Mouse (Mus musculus) heart, embryonic 12.5 days (tissue): Measurements from ENCODE around the gene Tbxas1. TPM values are rescaled to one million over a fixed set of nuclear protein-coding genes. Genes with fewer than 3 reads are reported as not detected.

ENCODE experiments used
- ATAC-seq: fragments of 200-750 bp; cut with Nextera tagmentation; 2 replicates; pipeline ENCODE4 v1.8.0; 2017; ENCODE audit warnings: moderate TSS enrichment, moderate library complexity; ENCODE audit not compliant: insufficient number of reproducible peaks, low FRiP score
- H3K27ac ChIP-seq: fragments of 300-500 bp; sonication (generic); 2 replicates; pipeline ENCODE4 v1.5.1; 2016; ENCODE audit warnings: mild to moderate bottlenecking, moderate library complexity; ENCODE audit not compliant: poor library complexity, severe bottlenecking
- H3K27me3 ChIP-seq: fragments of 300-500 bp; sonication (generic); replicated peaks from 2 replicates; pipeline ENCODE4 v1.6.1; 2016; ENCODE audit warnings: mild to moderate bottlenecking, moderate library complexity
- H3K36me3 ChIP-seq: fragments of 300-500 bp; sonication (generic); 2 replicates; pipeline ENCODE4 v1.6.1; 2016; ENCODE audit warnings: mild to moderate bottlenecking, moderate library complexity
- H3K4me1 ChIP-seq: fragments of 300-500 bp; sonication (generic); replicated peaks from 2 replicates; pipeline ENCODE4 v1.6.1; 2016; ENCODE audit warnings: mild to moderate bottlenecking
- H3K4me2 ChIP-seq: fragments of 300-500 bp; sonication (generic); 2 replicates; pipeline ENCODE4 v1.6.1; 2016; ENCODE audit warnings: mild to moderate bottlenecking, moderate library complexity
- H3K4me3 ChIP-seq: fragments of 300-500 bp; sonication (generic); 2 replicates; pipeline ENCODE4 v1.5.1; 2016; ENCODE audit warnings: mild to moderate bottlenecking
- H3K9ac ChIP-seq: fragments of 300-500 bp; sonication (generic); 2 replicates; pipeline ENCODE4 v1.6.1; 2016; ENCODE audit warnings: mild to moderate bottlenecking, moderate library complexity
- H3K9me3 ChIP-seq: fragments of 300-500 bp; sonication (generic); replicated peaks from 2 replicates; pipeline ENCODE4 v1.6.1; 2016; ENCODE audit warnings: mild to moderate bottlenecking, moderate library complexity
- WGBS: fragments of 180-500 bp; shearing (Covaris S2); methylation state at CpG from one replicate; pipeline ENCODE4 v1.1.7; 2016; 5-methylcytosine and 5-hydroxymethylcytosine counted together
- polyA plus RNA-seq: library from polyadenylated mRNA; unstranded; fragments of >200 nt; fragmentation: Nextera tagmentation; extraction: Ambion mirVana; gene quantifications from 2 replicates; pipeline ENCODE4 v1.2.1, GENCODE M21; 2016

Tbxas1 gene
- polyA plus RNA-seq, result 3.4 and 4.0 TPM in 2 replicates

- peak within 1 kb of the TSS; percentile 87 for H3K9ac ChIP-seq
- peak within 1 kb of the TSS; percentile 67 for H3K4me3 ChIP-seq
- H3K4me1 ChIP-seq, result peaks cover 22% of the 10 kb centered on the region
- ATAC-seq, result peak; percentile 78
- no peaks in the 10 kb centered on the region for H3K27me3 ChIP-seq
- H3K4me2 ChIP-seq, result peak within 1 kb of the TSS; percentile 84
- WGBS, result 6% methylated on average over 67 of the region's 77 CpGs
- H3K27ac ChIP-seq, result peak within 1 kb of the TSS; percentile 75
- H3K36me3 ChIP-seq, result peaks cover 1% of the 10 kb centered on the region; the same call in 1 of the 2 replicates
- H3K9me3 ChIP-seq, result no peaks in the 10 kb centered on the region
Measured at GRCm38 (mm10) chr6:38875258-38876070, at the start of gene Tbxas1. Tbxas1 (plus strand) TSS chr6:38875404.

GRCm38 (mm10) chr6:38825886-38826285 is 49.3 kb upstream of the Tbxas1 start:
- no peak overlapping the region for H3K9ac ChIP-seq
- peaks cover 34% of the 10 kb centered on the region for H3K4me1 ChIP-seq
- no peaks in the 10 kb centered on the region for H3K27me3 ChIP-seq
- H3K36me3 ChIP-seq, result no peaks in the 10 kb centered on the region; the same call in 1 of the 2 replicates
- no peak overlapping the region for H3K4me2 ChIP-seq
- H3K27ac ChIP-seq, result no peak overlapping the region
- no peak overlapping the region for H3K4me3 ChIP-seq
- no peaks in the 10 kb centered on the region for H3K9me3 ChIP-seq
- ATAC-seq, result no peak

- Histone ChIP-seq H3K27ac (no peak overlapping the region), H3K27me3 (no peaks in the 10 kb centered on the region), H3K4me3 (no peak overlapping the region), H3K9me3 (no peaks in the 10 kb centered on the region), H3K9ac (no peak overlapping the region), H3K4me2 (no peak overlapping the region), H3K36me3 (no peaks in the 10 kb centered on the region; the same call in 1 of the 2 replicates), H3K4me1 (peaks cover 31% of the 10 kb centered on the region)
- no peak for ATAC-seq
- 60% methylated on average over 3 of the region's 3 CpGs for WGBS
Measured at GRCm38 (mm10) chr6:38826857-38827256, 48.3 kb upstream of the Tbxas1 start.

DNA sequence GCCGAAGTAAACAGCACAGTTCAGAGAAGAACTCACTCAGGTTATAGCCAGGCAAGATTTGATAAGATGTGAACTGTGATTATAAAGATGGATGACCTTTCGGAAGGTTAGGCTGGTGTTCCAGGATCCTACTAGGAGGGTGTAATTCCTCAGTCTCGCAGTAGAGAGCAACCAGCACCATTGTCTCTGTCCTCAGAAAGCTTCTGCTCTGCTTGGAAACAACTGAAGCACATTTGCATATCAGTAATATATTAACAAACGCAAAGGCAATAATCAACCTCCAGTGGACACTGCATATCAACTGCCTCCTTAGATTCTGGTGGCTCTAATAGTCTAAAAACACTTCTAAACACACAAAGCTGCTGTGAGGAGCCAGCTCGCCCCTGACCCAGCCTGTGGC is 47.8 kb upstream of the Tbxas1 start:
- no peak overlapping the region for H3K27ac ChIP-seq
- H3K36me3 ChIP-seq, result no peaks in the 10 kb centered on the region; the same call in 1 of the 2 replicates
- 73% methylated on average over 5 of the region's 5 CpGs for WGBS
- H3K4me3 ChIP-seq, result no peak overlapping the region
- no peaks in the 10 kb centered on the region for H3K27me3 ChIP-seq
- H3K4me1 ChIP-seq, result peaks cover 32% of the 10 kb centered on the region
- H3K9ac ChIP-seq, result no peak overlapping the region
- no peak for ATAC-seq
- no peak overlapping the region for H3K4me2 ChIP-seq
- H3K9me3 ChIP-seq, result no peaks in the 10 kb centered on the region

- Histone ChIP-seq H3K9ac (no peak overlapping the region), H3K9me3 (no peaks in the 10 kb centered on the region), H3K36me3 (no peaks in the 10 kb centered on the region; the same call in 1 of the 2 replicates), H3K4me3 (no peak overlapping the region), H3K4me1 (peaks cover 39% of the 10 kb centered on the region), H3K27ac (no peak overlapping the region), H3K4me2 (no peak overlapping the region), H3K27me3 (no peaks in the 10 kb centered on the region)
- 79% methylated on average over 2 of the region's 2 CpGs for WGBS
- no peak for ATAC-seq
Measured at GRCm38 (mm10) chr6:38828211-38828610, 47.0 kb upstream of the Tbxas1 start.

DNA sequence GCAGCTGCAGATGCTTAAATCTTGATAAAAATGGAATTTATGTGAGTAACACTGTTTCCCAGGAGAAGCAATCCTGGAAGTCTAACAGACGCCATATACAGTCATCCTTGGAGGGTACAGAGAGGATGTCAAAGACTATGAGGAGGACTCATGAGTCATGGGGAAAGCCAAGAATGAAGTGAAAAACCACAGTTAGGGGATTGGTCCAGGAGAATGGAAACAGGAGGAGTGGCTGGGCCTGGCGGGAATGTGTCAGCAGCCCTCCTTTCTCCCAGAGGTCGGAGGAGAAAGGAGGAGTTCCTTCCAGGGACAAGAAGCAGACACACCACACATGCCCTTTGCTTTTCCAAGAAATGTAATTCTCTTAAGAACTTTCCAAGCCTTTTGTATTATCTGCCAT is 45.8 kb upstream of the Tbxas1 start:
- Histone ChIP-seq H3K36me3 (no peaks in the 10 kb centered on the region; the same call in 1 of the 2 replicates), H3K4me1 (peaks cover 43% of the 10 kb centered on the region), H3K4me2 (no peak overlapping the region), H3K9ac (no peak overlapping the region), H3K27ac (no peak overlapping the region), H3K4me3 (no peak overlapping the region), H3K9me3 (no peaks in the 10 kb centered on the region), H3K27me3 (no peaks in the 10 kb centered on the region)
- no peak for ATAC-seq
- 56% methylated on average over 3 of the region's 3 CpGs for WGBS

DNA sequence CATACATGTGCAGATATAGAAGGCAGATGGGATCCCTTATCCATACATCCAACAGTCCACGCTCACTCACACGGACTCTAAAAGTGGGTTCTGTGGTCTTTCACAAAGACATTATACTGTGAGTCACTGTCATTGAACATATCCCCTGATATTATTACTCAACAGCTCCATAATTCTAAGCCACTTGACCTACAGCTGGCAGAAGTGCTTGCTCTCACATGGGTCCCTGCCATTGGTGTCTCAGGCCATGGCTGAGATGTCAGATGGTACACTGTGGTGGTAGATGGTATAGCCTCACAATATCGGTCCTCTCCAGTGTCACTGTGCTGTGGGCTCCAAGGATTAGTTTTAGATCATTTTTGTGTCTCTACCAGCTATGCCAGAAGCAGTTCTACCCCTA is 41.5 kb upstream of the Tbxas1 start:
- 89% methylated on average over 3 of the region's 3 CpGs for WGBS
- H3K4me3 ChIP-seq, result no peak overlapping the region
- peaks cover 56% of the 10 kb centered on the region for H3K4me1 ChIP-seq
- no peaks in the 10 kb centered on the region for H3K27me3 ChIP-seq
- H3K36me3 ChIP-seq, result peaks cover 2% of the 10 kb centered on the region; the same call in 1 of the 2 replicates
- no peak overlapping the region for H3K27ac ChIP-seq
- H3K4me2 ChIP-seq, result no peak overlapping the region
- H3K9ac ChIP-seq, result no peak overlapping the region
- no peak for ATAC-seq
- no peaks in the 10 kb centered on the region for H3K9me3 ChIP-seq

GRCm38 (mm10) chr6:38834727-38835126 is 40.5 kb upstream of the Tbxas1 start:
- Histone ChIP-seq H3K9ac (no peak overlapping the region), H3K36me3 (peaks cover 2% of the 10 kb centered on the region; the same call in 1 of the 2 replicates), H3K27ac (0 out of 2 replicates have a peak overlapping the region, but pooled peaks have one; percentile 7), H3K4me2 (no peak overlapping the region), H3K4me1 (peaks cover 54% of the 10 kb centered on the region), H3K27me3 (no peaks in the 10 kb centered on the region), H3K9me3 (no peaks in the 10 kb centered on the region), H3K4me3 (no peak overlapping the region)
- 60% methylated on average over 2 of the region's 2 CpGs for WGBS
- no peak for ATAC-seq

DNA sequence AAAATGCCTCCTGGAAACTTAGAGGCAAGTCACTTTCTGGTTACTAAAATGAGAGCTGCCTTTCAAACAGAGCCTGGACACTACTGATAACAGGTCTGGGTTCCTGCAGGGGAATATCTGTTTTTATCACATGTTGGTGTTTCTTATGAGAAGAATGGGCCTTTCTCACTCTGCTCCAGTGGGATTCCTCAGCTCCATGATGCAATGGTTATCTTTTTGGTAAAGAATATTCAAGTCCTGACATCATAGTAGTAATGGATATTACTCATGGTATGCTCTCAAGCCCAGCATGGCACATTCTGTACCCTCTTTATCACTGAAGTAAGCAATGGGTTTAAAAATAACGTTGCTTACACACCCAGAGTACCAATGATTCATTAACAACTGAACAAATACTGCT is 40.0 kb upstream of the Tbxas1 start:
- peak; percentile 79 for ATAC-seq
- Histone ChIP-seq H3K9me3 (no peaks in the 10 kb centered on the region), H3K4me1 (peaks cover 56% of the 10 kb centered on the region), H3K4me3 (no peak overlapping the region), H3K27ac (no peak overlapping the region), H3K9ac (no peak overlapping the region), H3K4me2 (no peak overlapping the region), H3K36me3 (peaks cover 2% of the 10 kb centered on the region; the same call in 1 of the 2 replicates), H3K27me3 (no peaks in the 10 kb centered on the region)
- 19% methylated on average over 1 of the region's 1 CpGs for WGBS

DNA sequence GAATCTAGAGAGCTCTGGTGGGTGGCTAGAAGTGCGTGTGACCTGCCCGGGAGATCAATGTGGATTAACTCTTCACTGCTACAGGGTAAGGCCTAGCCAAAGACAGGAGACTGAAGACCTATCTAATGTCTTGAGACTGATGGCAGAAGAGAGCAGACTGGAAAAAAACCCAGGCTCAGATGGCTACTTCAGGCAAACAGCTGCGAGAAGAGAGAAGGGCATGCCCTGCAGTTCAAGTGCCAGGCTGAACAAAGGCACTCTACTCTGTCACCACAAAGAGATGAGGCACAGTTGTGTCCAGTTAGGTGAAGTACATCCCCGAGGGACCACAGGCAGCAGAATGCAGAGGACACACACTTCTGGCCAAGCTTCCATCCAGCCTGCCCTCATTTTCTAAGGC is 37.1 kb upstream of the Tbxas1 start:
- H3K4me2 ChIP-seq, result no peak overlapping the region
- ATAC-seq, result no peak
- H3K4me1 ChIP-seq, result peaks cover 61% of the 10 kb centered on the region
- H3K36me3 ChIP-seq, result peaks cover 2% of the 10 kb centered on the region; the same call in 1 of the 2 replicates
- no peak overlapping the region for H3K27ac ChIP-seq
- no peaks in the 10 kb centered on the region for H3K27me3 ChIP-seq
- H3K9me3 ChIP-seq, result no peaks in the 10 kb centered on the region
- H3K9ac ChIP-seq, result no peak overlapping the region; the same call in 1 of the 2 replicates
- 57% methylated on average over 4 of the region's 4 CpGs for WGBS
- no peak overlapping the region for H3K4me3 ChIP-seq

DNA sequence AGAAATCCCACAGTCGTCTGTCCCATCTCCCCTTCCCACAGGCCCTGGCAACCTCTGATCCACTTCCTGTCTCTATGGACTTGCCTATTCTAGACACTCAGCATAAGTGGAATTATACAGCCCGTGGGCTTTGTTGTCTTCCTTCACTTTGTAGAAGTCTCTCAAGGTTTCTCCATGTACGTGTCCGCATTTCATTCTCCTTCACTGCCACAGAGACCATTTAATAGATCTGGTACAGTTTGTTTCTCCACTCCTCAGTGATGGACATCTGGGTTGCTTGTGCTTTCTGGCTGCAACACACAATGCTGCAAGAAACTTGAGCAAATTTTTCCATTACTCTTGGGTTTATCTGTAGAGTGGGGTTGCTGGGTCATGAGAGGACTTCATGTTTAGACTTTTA is 35.3 kb upstream of the Tbxas1 start:
- Histone ChIP-seq H3K27ac (0 out of 2 replicates have a peak overlapping the region, but pooled peaks have one; percentile 31), H3K4me1 (peaks cover 55% of the 10 kb centered on the region), H3K9me3 (no peaks in the 10 kb centered on the region), H3K36me3 (peaks cover 2% of the 10 kb centered on the region; the same call in 1 of the 2 replicates), H3K4me2 (no peak overlapping the region), H3K4me3 (no peak overlapping the region), H3K9ac (no peak overlapping the region), H3K27me3 (no peaks in the 10 kb centered on the region)
- no peak for ATAC-seq
- 71% methylated on average over 4 of the region's 4 CpGs for WGBS
